Mouse (Mus musculus): ENCODE measurements around the gene Tmem8b.

- TF ChIP-seq EP300 (IDR thresholded peaks at IDR 0.05; ENCODE audit: insufficient read depth, low read depth, low read length) = no peak
- TF ChIP-seq CTCF (IDR thresholded peaks at IDR 0.05; ENCODE audit: low read depth, low read length) = no peak
Measured at GRCm38 (mm10) chr4:43678541-43678940, 9.8 kb downstream of the Tmem8b start.

Measured in ES-Bruce4 (cell line).